Mouse (Mus musculus) bone marrow, adult 2 months (tissue): ENCODE data around the gene Timp3. TPM values are rescaled to one million over a fixed set of nuclear protein-coding genes. Genes with fewer than 3 reads are reported as not detected.

Source experiments
- H3K27ac ChIP-seq: fragments of 200-500 bp; 2 replicates; pipeline ENCODE4 v1.5.1; 2012; ENCODE audit warnings: low read depth, mild to moderate bottlenecking, control low read depth, inconsistent platforms, low read length; ENCODE audit not compliant: control insufficient read depth, poor library complexity, insufficient read depth
- H3K4me1 ChIP-seq: fragments of 200-500 bp; 2 replicates; pipeline ENCODE4 v1.6.1; 2011; ENCODE audit warnings: low read length; ENCODE audit not compliant: control insufficient read depth, insufficient read depth
- H3K4me3 ChIP-seq: fragments of 200-500 bp; replicated peaks from 2 replicates; pipeline ENCODE3; 2011; ENCODE audit warnings: mild to moderate bottlenecking, low read depth, low read length, control low read depth; ENCODE audit not compliant: control insufficient read depth
- CTCF ChIP-seq: fragments of 200-500 bp; IDR thresholded peaks from 2 replicates; pipeline ENCODE4 v1.5.1; 2011; ENCODE audit warnings: low read length, control low read depth; ENCODE audit not compliant: control insufficient read depth, insufficient read depth
- POLR2A ChIP-seq: fragments of 200-500 bp; IDR thresholded peaks from 2 replicates; pipeline ENCODE4 v1.6.1; 2011; ENCODE audit warnings: low read depth, mild to moderate bottlenecking, control low read depth, low read length, borderline replicate concordance; ENCODE audit not compliant: control insufficient read depth
- WGBS: fragments of 180-500 bp; shearing (Covaris S2); methylation state at CpG from one replicate; pipeline ENCODE4 v1.1.7; 2018; 5-methylcytosine and 5-hydroxymethylcytosine counted together
- polyA plus RNA-seq: library from polyadenylated mRNA; stranded (reverse); fragments of >200 nt; gene quantifications from 2 replicates; pipeline ENCODE4 v1.2.4, GENCODE M21; 2011; ENCODE audit warnings: low replicate concordance; ENCODE audit not compliant: missing spikeins, insufficient read depth, insufficient read length

Timp3 gene
- polyA plus RNA-seq, 1 experiment = 32.5 TPM

DNA sequence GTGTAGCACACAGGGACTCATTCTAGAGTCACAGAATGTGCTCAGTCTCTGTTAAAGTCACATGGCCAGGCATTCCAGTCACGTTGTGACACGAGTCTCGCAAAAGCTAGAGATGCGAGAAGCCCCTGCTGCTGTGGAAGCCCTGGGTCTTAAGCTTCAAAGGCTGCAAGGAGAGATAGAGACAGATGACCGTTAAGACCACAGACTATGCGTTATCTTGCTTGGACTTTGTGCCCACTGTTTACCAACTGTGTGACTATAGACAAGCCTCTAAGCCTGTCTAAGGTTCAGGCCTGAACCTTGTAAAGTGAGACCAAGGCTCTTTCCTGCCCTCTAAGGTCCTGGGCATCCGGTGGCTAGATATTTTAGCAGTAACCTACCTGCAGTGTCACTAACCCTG is 42.5 kb downstream of the Timp3 start:
- WGBS = 73% methylated on average over 7 of the region's 7 CpGs
- Histone ChIP-seq H3K27ac (no peak overlapping the region), H3K4me3 (no peak overlapping the region), H3K4me1 (no peaks in the 10 kb centered on the region)
- TF ChIP-seq CTCF = no peak
- TF ChIP-seq POLR2A = no peak

DNA sequence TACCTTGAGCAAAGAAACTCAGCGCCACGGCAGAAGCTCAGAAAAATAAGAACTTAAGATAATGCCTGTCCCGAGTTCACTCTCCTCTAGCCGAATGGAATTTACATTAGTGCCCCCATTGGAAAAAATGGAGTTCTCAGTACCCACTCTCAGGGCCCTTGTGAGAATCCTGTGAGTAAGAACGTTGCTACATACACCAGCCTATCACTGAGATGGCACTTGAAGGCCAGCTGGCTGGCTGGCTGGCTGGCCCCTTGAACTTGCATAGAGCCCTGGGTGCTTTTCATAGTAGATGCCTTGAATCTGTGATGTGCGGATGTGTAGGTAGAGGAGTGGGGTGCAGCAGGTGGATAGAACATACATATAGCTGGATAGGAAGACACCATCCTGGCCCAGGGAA is 43.2 kb downstream of the Timp3 start:
- H3K4me1 ChIP-seq = no peaks in the 10 kb centered on the region
- TF ChIP-seq POLR2A (no peak), CTCF (no peak)
- H3K4me3 ChIP-seq = no peak overlapping the region
- 85% methylated on average over 6 of the region's 6 CpGs for WGBS
- no peak overlapping the region for H3K27ac ChIP-seq

DNA sequence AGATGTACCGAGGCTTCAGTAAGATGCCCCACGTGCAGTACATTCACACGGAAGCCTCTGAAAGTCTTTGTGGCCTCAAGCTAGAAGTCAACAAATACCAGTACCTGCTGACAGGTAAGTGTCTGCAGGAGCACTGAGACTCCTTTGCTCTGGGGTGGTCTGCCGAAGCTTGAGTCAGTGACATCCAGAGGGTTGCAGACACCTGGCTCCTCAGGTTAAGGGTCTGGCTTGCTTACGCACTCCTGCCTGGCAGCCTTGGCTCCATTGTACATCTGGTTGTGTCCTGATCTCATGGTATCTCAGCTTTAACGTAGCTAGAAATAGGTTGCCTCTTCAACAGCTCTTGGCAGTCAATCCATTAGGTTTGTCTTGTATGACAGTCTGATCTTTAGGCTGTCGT is 43.8 kb downstream of the Timp3 start:
- no peak for TF ChIP-seq POLR2A
- TF ChIP-seq CTCF = no peak
- no peak overlapping the region for H3K27ac ChIP-seq
- H3K4me1 ChIP-seq = no peaks in the 10 kb centered on the region
- no peak overlapping the region for H3K4me3 ChIP-seq
- WGBS = 83% methylated on average over 7 of the region's 7 CpGs

DNA sequence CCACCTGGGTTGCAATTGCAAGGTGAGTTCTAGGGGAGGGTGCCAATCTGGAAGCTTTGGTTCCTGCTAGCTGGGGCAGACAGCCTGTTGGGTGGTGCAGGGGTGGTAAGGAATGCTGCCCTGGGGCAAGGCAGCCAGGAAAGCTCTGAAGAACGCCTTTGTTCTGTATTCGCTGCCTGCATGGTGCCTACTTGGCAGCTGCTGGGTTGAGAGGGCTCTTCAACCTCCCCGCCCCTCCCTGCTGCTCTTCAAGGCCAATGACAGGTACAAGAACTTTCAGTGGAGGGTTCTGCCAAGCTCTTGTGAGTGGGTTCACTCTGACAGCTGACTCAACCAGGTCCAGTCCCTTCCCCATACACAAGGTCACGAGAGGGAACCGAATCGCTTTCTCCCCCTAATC is 44.5 kb downstream of the Timp3 start:
- Histone ChIP-seq H3K4me3 (no peak overlapping the region), H3K4me1 (no peaks in the 10 kb centered on the region), H3K27ac (no peak overlapping the region)
- no peak for TF ChIP-seq POLR2A
- TF ChIP-seq CTCF = no peak
- WGBS = 86% methylated on average over 6 of the region's 6 CpGs

DNA sequence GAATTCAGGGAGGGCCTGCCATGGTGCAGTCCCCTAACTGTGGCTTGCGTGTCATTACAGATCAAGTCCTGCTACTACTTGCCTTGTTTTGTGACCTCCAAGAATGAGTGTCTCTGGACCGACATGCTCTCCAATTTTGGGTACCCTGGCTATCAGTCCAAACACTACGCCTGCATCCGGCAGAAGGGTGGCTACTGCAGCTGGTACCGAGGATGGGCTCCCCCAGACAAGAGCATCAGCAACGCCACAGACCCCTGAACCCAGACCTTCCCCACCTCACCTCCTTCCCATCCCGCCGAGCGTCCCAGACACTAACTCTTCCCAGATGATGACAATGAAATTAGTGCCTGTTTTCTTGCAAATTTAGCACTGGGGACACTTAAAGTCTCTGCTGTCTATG is 45.5 kb downstream of the Timp3 start:
- H3K4me1 ChIP-seq = no peaks in the 10 kb centered on the region
- TF ChIP-seq POLR2A (no peak), CTCF (no peak)
- H3K4me3 ChIP-seq = no peak overlapping the region
- WGBS = 88% methylated on average over 9 of the region's 9 CpGs
- no peak overlapping the region for H3K27ac ChIP-seq

DNA sequence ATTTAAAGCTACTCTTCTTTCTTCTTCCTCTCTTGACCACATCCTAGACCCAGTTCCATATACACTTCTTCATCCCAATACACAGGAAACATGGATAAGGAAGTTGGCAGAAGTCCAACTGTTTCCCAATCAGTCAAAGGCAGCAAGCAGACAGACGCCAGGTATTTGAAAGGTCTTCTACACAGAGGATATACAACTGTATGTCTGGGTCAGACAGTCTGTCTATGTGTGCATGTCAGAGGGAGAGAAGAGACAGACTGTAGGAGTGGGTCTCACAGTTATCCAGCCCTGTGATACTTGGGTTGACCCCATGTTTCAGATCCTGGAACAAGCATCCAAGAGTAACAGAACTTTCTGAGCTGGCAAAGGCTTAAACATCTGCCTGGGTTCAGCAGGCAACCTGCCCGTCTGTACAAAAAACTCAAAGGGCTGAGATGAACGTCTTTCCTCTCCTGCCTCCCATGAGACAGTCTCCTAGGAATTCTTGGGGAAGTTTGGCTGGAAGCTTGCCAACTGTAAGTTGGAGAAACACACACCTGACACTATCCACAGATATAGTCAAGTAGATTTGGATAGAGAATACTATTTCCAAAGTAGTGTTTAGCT is 46.2 kb downstream of the Timp3 start:
- Histone ChIP-seq H3K4me1 (no peaks in the 10 kb centered on the region), H3K27ac (no peak overlapping the region), H3K4me3 (no peak overlapping the region)
- TF ChIP-seq CTCF (no peak), POLR2A (no peak)
- WGBS = 57% methylated on average over 3 of the region's 3 CpGs

DNA sequence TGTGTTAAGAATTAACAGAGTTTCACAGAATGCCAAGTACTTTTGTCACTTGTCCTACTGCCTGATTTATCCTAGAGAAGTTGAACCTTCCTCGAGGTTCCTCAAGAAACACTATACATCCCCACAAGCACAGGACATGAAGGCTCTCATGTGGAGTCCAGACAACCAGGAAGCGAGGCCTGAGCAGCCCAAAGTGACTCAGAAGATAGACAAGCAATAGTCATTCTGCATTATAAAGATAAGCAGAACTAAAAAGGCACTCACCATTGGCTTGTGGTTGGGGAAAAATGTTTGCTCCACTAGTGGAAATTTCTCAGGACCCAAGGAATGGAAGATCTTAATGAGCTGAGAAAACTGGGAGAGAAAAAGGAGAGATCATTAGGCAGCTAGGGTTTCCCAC is 51.1 kb downstream of the Timp3 start:
- WGBS = 40% methylated on average over 2 of the region's 2 CpGs
- TF ChIP-seq CTCF = no peak
- no peak for TF ChIP-seq POLR2A
- Histone ChIP-seq H3K4me3 (no peak overlapping the region), H3K27ac (no peak overlapping the region), H3K4me1 (no peaks in the 10 kb centered on the region)

DNA sequence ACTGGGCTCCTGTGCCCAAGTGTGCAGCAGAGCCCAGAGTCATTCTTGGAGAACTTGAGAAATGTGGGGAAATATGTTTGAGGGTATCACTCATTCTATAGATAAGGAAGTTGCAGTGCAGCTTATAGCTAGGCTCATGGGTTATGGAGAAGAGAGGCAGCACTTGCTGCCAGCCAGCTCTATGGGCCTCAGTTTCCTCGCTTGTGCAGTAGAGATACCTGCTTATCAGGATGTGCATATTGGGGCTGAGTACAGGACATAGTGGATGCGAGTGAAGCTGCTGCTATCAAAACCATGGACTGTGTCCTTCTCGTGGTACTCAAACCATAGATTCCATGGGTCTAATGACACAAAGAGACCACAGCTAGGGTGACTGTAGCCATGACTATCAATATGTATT is 52.3 kb downstream of the Timp3 start:
- no peak overlapping the region for H3K4me3 ChIP-seq
- no peak overlapping the region for H3K27ac ChIP-seq
- 66% methylated on average over 3 of the region's 3 CpGs for WGBS
- TF ChIP-seq POLR2A (no peak), CTCF (no peak)
- no peaks in the 10 kb centered on the region for H3K4me1 ChIP-seq

DNA sequence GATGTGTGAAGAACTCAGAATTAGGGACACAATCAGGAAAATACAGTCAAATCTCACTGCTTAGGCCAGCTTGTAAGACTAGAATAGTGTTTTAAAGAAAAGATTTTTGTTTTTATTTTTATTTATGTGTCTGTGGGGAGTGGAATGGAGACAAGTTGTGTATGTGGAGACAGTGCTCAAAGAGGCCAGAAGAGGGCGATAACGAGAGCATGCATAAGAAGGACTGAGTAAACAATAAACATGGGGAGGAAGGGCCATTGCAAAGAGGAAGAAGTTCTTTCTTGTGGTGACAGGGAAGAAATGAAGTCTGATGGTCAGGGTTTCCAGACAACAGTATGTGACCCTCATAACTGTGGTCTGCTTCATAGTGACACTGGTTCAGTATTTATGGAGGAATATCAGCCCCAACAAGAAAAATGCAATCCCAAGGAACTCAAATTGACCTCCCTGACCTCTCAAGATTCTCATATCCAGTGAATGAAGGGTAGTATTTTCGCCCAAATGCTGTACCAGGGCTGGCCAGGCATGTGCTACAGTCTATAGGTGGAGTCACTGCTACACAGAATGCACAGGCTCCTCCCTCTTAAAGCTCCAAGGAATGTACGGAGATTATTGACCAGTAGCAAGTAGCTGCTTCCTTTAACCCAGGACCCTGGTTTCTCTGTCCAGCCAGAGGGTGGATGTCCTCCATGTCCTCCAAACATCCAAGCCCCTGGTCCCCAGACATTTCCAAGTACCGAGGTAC is 56.8 kb downstream of the Timp3 start:
- Histone ChIP-seq H3K27ac (no peak overlapping the region), H3K4me1 (no peaks in the 10 kb centered on the region), H3K4me3 (no peak overlapping the region)
- TF ChIP-seq POLR2A (no peak), CTCF (no peak)
- WGBS = 50% methylated on average over 5 of the region's 5 CpGs
